Mouse (Mus musculus): Measurements from ENCODE around the gene Pnpo.

The Pnpo gene

GRCm38 (mm10) chr11:96937549-96938425, 6.0 kb downstream of the Pnpo start:
- in situ Hi-C loops (cut with MboI, MseI) = no loop called here

GRCm38 (mm10) chr11:96935872-96936650, 7.7 kb downstream of the Pnpo start:
- in situ Hi-C loops (cut with MboI, MseI) = no loop called here

- in situ Hi-C loops (cut with MboI, MseI) = no loop called here
These were observed 8.8 kb downstream of the Pnpo start for GRCm38 (mm10) chr11:96934921-96935356.

- in situ Hi-C loops (cut with MboI, MseI) = no loop called here
These were observed 10.1 kb downstream of the Pnpo start for GRCm38 (mm10) chr11:96933562-96934276.

- in situ Hi-C loops (cut with MboI, MseI) = no loop called here
These were observed 12.3 kb downstream of the Pnpo start for GRCm38 (mm10) chr11:96931327-96932062.

GRCm38 (mm10) chr11:96929766-96930331, 13.9 kb downstream of the Pnpo start:
- in situ Hi-C loops (cut with MboI, MseI) = no loop called here

- in situ Hi-C loops (cut with MboI, MseI) = no loop called here
These were observed 14.6 kb downstream of the Pnpo start for GRCm38 (mm10) chr11:96929096-96929765.

GRCm38 (mm10) chr11:96928691-96929090, 15.1 kb downstream of the Pnpo start:
- in situ Hi-C loops (cut with MboI, MseI) = no loop called here

GRCm38 (mm10) chr11:96928088-96928487, 15.7 kb downstream of the Pnpo start, which contains the start of gene Prr15l:
Gene Prr15l, plus strand, starts transcription at chr11:96928104.
- in situ Hi-C loops (cut with MboI, MseI) = no loop called here

GRCm38 (mm10) chr11:96926587-96926986, 17.2 kb downstream of the Pnpo start:
- in situ Hi-C loops (cut with MboI, MseI) = no loop called here

GRCm38 (mm10) chr11:96925469-96926148, 18.2 kb downstream of the Pnpo start:
- in situ Hi-C loops (cut with MboI, MseI) = no loop called here

- in situ Hi-C loops (cut with MboI, MseI) = no loop called here
These were observed 18.9 kb downstream of the Pnpo start for GRCm38 (mm10) chr11:96924861-96925260.

GRCm38 (mm10) chr11:96919003-96919402, 24.8 kb downstream of the Pnpo start:
- in situ Hi-C loops (cut with MboI, MseI) = no loop called here

- in situ Hi-C loops (cut with MboI, MseI) = no loop called here
These were observed 26.4 kb downstream of the Pnpo start for GRCm38 (mm10) chr11:96917415-96917814.

- in situ Hi-C loops (cut with MboI, MseI) = no loop called here
These were observed 26.8 kb downstream of the Pnpo start for GRCm38 (mm10) chr11:96916885-96917396.

- in situ Hi-C loops (cut with MboI, MseI) = no loop called here
These were observed 27.5 kb downstream of the Pnpo start, which contains the start of gene Cdk5rap3 for GRCm38 (mm10) chr11:96916044-96916884. Gene Cdk5rap3, minus strand, starts transcription at chr11:96916496.

GRCm38 (mm10) chr11:96912682-96913081, 31.1 kb downstream of the Pnpo start:
- in situ Hi-C loops (cut with MboI, MseI) = no loop called here

GRCm38 (mm10) chr11:96910003-96910402, 33.8 kb downstream of the Pnpo start:
- in situ Hi-C loops (cut with MboI, MseI) = no loop called here

Measured in regulatory T cell (primary cell).